Mouse (Mus musculus): ENCODE data around the gene 2210407C18Rik. TPM values are rescaled to one million over a fixed set of nuclear protein-coding genes. Genes with fewer than 3 reads are reported as not detected.

Gene 2210407C18Rik
- polyA plus RNA-seq, 1 experiment from 2014 or later = not detected

- DNase-seq (ENCODE audit: low spot score) (no peak), ATAC-seq (ENCODE audit: low FRiP score) (no peak)
- Histone ChIP-seq H3K4me2 (replicated peaks) (no peak within 1 kb of the TSS), H3K4me1 (replicated peaks; ENCODE audit: control insufficient read depth, insufficient read depth, low read length) (no peaks in the 10 kb centered on the region), H3K36me3 (replicated peaks; ENCODE audit: control insufficient read depth, insufficient read depth) (no peaks in the 10 kb centered on the region), H3K9me3 (ENCODE audit: control insufficient read depth, low read length) (no peaks in the 10 kb centered on the region), H3K4me3 (replicated peaks; ENCODE audit: low read length) (no peak within 1 kb of the TSS), H3K27me3 (ENCODE audit: control insufficient read depth, insufficient read depth, low read length) (no peaks in the 10 kb centered on the region), H3K9ac (no peak within 1 kb of the TSS), H3K27ac (no peak within 1 kb of the TSS)
- WGBS = 81% methylated on average over 5 of the region's 5 CpGs
Observed at GRCm38 (mm10) chr11:58570405-58570804, 45.5 kb downstream of the 2210407C18Rik start, which contains the start of gene Olfr224. TSS of gene Olfr224 (minus strand) at chr11:58570553.

Other genes with a start within 250 kb of the 2210407C18Rik start
- not detected in 2 replicates for gene Lypd8, start 237.0 kb downstream of the 2210407C18Rik start, polyA plus RNA-seq (2014; fragmentation: Nextera tagmentation; extraction: Ambion mirVana)
- not detected in 2 replicates for gene 1810065E05Rik, start 195.0 kb downstream of the 2210407C18Rik start, polyA plus RNA-seq (2014; fragmentation: Nextera tagmentation; extraction: Ambion mirVana)
- not detected in 2 replicates for gene Gm12253, start 183.5 kb downstream of the 2210407C18Rik start, polyA plus RNA-seq (2014; fragmentation: Nextera tagmentation; extraction: Ambion mirVana)
- gene Lypd9, start 163.2 kb downstream of the 2210407C18Rik start, polyA plus RNA-seq (2014; fragmentation: Nextera tagmentation; extraction: Ambion mirVana) = not detected in 2 replicates
- not detected in 2 replicates for gene Olfr30, start 153.8 kb downstream of the 2210407C18Rik start, polyA plus RNA-seq (2014; fragmentation: Nextera tagmentation; extraction: Ambion mirVana)
- gene Olfr332, start 123.5 kb downstream of the 2210407C18Rik start, polyA plus RNA-seq (2014; fragmentation: Nextera tagmentation; extraction: Ambion mirVana) = not detected in 2 replicates
- gene Olfr331, start 113.5 kb downstream of the 2210407C18Rik start, polyA plus RNA-seq (2014; fragmentation: Nextera tagmentation; extraction: Ambion mirVana) = not detected in 2 replicates
- gene Olfr330, start 81.2 kb downstream of the 2210407C18Rik start, polyA plus RNA-seq (2014; fragmentation: Nextera tagmentation; extraction: Ambion mirVana) = not detected in 2 replicates
- 0.12 TPM in 1 of 2 replicates, not detected in the other for gene Olfr329-ps, start 69.7 kb downstream of the 2210407C18Rik start, polyA plus RNA-seq (2014; fragmentation: Nextera tagmentation; extraction: Ambion mirVana)
- gene Olfr328, start 60.4 kb downstream of the 2210407C18Rik start, polyA plus RNA-seq (2014; fragmentation: Nextera tagmentation; extraction: Ambion mirVana) = 0.12 TPM in 1 of 2 replicates, not detected in the other
- gene Olfr224, start 45.5 kb downstream of the 2210407C18Rik start, polyA plus RNA-seq (2014; fragmentation: Nextera tagmentation; extraction: Ambion mirVana) = not detected in 2 replicates
- gene Olfr325, start 38.3 kb downstream of the 2210407C18Rik start, polyA plus RNA-seq (2014; fragmentation: Nextera tagmentation; extraction: Ambion mirVana) = not detected in 2 replicates
- 0.25 TPM in 1 of 2 replicates, not detected in the other for gene Olfr324, start 21.0 kb downstream of the 2210407C18Rik start, polyA plus RNA-seq (2014; fragmentation: Nextera tagmentation; extraction: Ambion mirVana)
- not detected in 2 replicates for gene Olfr323, start 14.4 kb upstream of the 2210407C18Rik start, polyA plus RNA-seq (2014; fragmentation: Nextera tagmentation; extraction: Ambion mirVana)
- 0.20 TPM in 1 of 2 replicates, not detected in the other for gene Trim58, start 24.4 kb upstream of the 2210407C18Rik start, polyA plus RNA-seq (2014; fragmentation: Nextera tagmentation; extraction: Ambion mirVana)
- not detected in 2 replicates for gene Olfr322, start 42.7 kb upstream of the 2210407C18Rik start, polyA plus RNA-seq (2014; fragmentation: Nextera tagmentation; extraction: Ambion mirVana)
- gene Olfr320, start 65.0 kb upstream of the 2210407C18Rik start, polyA plus RNA-seq (2014; fragmentation: Nextera tagmentation; extraction: Ambion mirVana) = not detected in 2 replicates
- not detected in 2 replicates for gene Olfr319, start 83.1 kb upstream of the 2210407C18Rik start, polyA plus RNA-seq (2014; fragmentation: Nextera tagmentation; extraction: Ambion mirVana)
- gene Olfr318, start 107.9 kb upstream of the 2210407C18Rik start, polyA plus RNA-seq (2014; fragmentation: Nextera tagmentation; extraction: Ambion mirVana) = not detected in 2 replicates
- gene Olfr317, start 123.1 kb upstream of the 2210407C18Rik start, polyA plus RNA-seq (2014; fragmentation: Nextera tagmentation; extraction: Ambion mirVana) = 0.09 and 0.12 TPM in 2 replicates
- gene Olfr316, start 136.7 kb upstream of the 2210407C18Rik start, polyA plus RNA-seq (2014; fragmentation: Nextera tagmentation; extraction: Ambion mirVana) = not detected in 2 replicates
- not detected in 2 replicates for gene Olfr315, start 157.1 kb upstream of the 2210407C18Rik start, polyA plus RNA-seq (2014; fragmentation: Nextera tagmentation; extraction: Ambion mirVana)
- gene Olfr314, start 166.9 kb upstream of the 2210407C18Rik start, polyA plus RNA-seq (2014; fragmentation: Nextera tagmentation; extraction: Ambion mirVana) = not detected in 2 replicates
- 6.5 and 9.4 TPM in 2 replicates for gene Fam183b, start 185.9 kb upstream of the 2210407C18Rik start, polyA plus RNA-seq (2014; fragmentation: Nextera tagmentation; extraction: Ambion mirVana)
- gene Olfr313, start 198.9 kb upstream of the 2210407C18Rik start, polyA plus RNA-seq (2014; fragmentation: Nextera tagmentation; extraction: Ambion mirVana) = not detected in 2 replicates
- not detected in 2 replicates for gene Olfr312, start 213.2 kb upstream of the 2210407C18Rik start, polyA plus RNA-seq (2014; fragmentation: Nextera tagmentation; extraction: Ambion mirVana)
- not detected in 2 replicates for gene Olfr311, start 223.2 kb upstream of the 2210407C18Rik start, polyA plus RNA-seq (2014; fragmentation: Nextera tagmentation; extraction: Ambion mirVana)
- 24.2 and 25.7 TPM in 2 replicates for gene Gm12258, start 231.1 kb upstream of the 2210407C18Rik start, polyA plus RNA-seq (2014; fragmentation: Nextera tagmentation; extraction: Ambion mirVana)